Comparison of ENCODE assay signal across 13 mouse cellular contexts in genomic region chr1:191256134-191256533, GRCm38 (mm10). TPM values are rescaled to one million over a fixed set of nuclear protein-coding genes. Genes with fewer than 3 reads are reported as not detected.
"Had no signal": no experiment of that assay in that cellular context is flagged by ENCODE, and none has a peak within 500 bp of the region (broad histone marks: within the 10 kb centered on the region; RNA-seq: fewer than 3 reads in every experiment).

No protein-coding gene starts in this region.

- H3K9ac ChIP-seq: limb, embryonic 13.5 days; liver, embryonic 12.5 days; liver, embryonic 15.5 days; midbrain, embryonic 12.5 days had no signal

- ATAC-seq: inflammation-experienced regulatory T-cells, adult 6 months; midbrain, embryonic 16.5 days had no signal

- H3K27me3 ChIP-seq: limb, embryonic 13.5 days had no signal

- H3K4me3 ChIP-seq: layer of hippocampus, adult 2 months; limb, embryonic 10.5 days; limb, embryonic 13.5 days; liver, embryonic 12.5 days; liver, embryonic 15.5 days; midbrain, embryonic 12.5 days had no signal

- DNase-seq: layer of hippocampus, adult 9-11 months; lung, adult 18-20 months; lung, postnatal 10 days; lung, postnatal 4 days; thymus, postnatal 25 days had no signal

- H3K27ac ChIP-seq: layer of hippocampus, adult 2 months; limb, embryonic 13.5 days; liver, embryonic 12.5 days; liver, embryonic 15.5 days; midbrain, embryonic 12.5 days had no signal

- H3K36me3 ChIP-seq: limb, embryonic 10.5 days; limb, embryonic 13.5 days; liver, embryonic 12.5 days; liver, embryonic 15.5 days; midbrain, embryonic 12.5 days had no signal

- H3K4me2 ChIP-seq: limb, embryonic 13.5 days; liver, embryonic 12.5 days; liver, embryonic 15.5 days; midbrain, embryonic 12.5 days had no signal

- H3K9me3 ChIP-seq: limb, embryonic 10.5 days; limb, embryonic 13.5 days; liver, embryonic 12.5 days; liver, embryonic 15.5 days; midbrain, embryonic 12.5 days had no signal

- H3K4me1 ChIP-seq: midbrain, embryonic 12.5 days had no signal

RNA-seq across cellular contexts. Expression of gene Atf3, which starts 38.3 kb away (rescaled TPM):
- polyA plus RNA-seq: inflammation-experienced regulatory T-cells, adult 6 months had no signal
